Mouse (Mus musculus) small intestine, adult 2 months (tissue): ENCODE measurements around the gene 4930432K21Rik.

Experiments
- CTCF ChIP-seq: fragments of 200-500 bp; IDR thresholded peaks from 2 replicates; pipeline ENCODE4 v1.5.1; 2012; ENCODE audit warnings: low read depth, mild to moderate bottlenecking, control low read depth, inconsistent platforms, low read length, moderate library complexity, mixed read lengths; ENCODE audit not compliant: insufficient replicate concordance, insufficient read length; ENCODE audit errors: extremely low read depth
- POLR2A ChIP-seq: fragments of 200-500 bp; IDR thresholded peaks from 2 replicates; pipeline ENCODE4 v1.6.1; 2012; ENCODE audit warnings: low read depth, mild to moderate bottlenecking, control low read depth, inconsistent platforms, low read length, moderate library complexity

DNA sequence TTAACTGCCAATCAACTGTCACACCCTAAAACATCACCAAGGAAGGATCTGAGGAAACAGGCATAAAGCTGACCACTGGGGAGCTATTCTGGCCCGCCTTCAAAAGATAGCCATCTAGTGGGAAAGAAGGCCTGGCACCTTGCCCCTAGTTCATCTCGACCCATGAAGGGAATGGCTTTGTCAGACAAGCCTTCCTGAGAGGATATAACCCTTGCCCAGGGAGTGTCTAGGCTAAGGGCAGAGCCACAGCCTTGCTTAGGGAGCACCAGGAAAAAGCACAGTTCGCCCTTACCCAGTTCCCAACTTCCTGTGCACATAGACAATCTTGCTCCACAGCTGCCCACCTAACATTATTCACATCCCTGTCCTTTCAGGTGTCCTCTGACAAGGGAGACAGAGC, 44.2 kb upstream of the 4930432K21Rik start:
- no peak for TF ChIP-seq CTCF
- TF ChIP-seq POLR2A: peak; percentile 62; the same call in 1 of the 2 replicates
